Mouse (Mus musculus) WW6 (cell line): ENCODE measurements at regions not wholly inside any gene's neighbourhood (a gene's known extent, or its start where the extent isn't known, plus 50 kb on each side); places are given as distances from the start of the nearest gene placed in this dataset.
A peak's percentile ranks its signal among the peaks of the same experiment; 100 is the strongest.

Experiments used
- DNase-seq: peaks from one replicate; pipeline ENCODE4 v3.0.0-alpha.2; 2013; ENCODE audit warnings: low read depth, low spot score

DNA sequence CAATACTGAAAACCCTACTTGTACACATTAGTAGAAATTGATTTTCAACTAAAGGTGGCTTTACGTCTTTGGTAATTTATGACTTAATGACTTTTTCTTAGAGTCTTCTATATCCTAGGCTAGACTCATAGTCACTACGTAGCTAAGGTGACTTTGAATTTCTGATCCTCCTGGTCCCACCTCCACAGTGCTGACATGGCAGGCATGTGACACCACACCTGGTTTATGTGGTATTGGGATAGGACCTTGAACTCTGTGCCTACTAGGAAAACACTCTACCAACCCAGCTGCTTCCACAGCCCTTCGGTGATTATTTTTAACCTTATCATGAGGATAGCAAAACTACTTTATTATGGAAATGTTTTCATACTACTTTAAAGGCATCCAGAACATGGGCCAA lies 51.5 kb upstream of the D7Ertd443e start:
- no peak for DNase-seq

DNA sequence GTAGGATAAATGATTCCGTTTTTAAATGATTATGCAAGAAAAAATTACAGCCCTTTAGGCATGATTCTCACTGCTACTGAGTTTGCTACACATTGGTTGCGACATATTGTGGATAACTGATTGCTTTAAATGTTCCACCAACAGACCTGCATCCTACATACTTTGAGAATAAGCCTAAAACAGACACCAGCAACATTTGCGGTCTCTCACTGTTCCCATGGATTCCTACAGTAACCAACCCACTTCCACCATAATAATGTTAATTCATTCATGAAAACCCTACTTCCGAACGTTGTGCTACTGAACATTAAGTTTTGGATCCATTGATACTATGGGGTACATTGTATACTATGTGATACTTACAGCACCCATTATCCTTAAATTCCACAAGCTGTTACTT lies 53.8 kb upstream of the D7Ertd443e start:
- no peak for DNase-seq

DNA sequence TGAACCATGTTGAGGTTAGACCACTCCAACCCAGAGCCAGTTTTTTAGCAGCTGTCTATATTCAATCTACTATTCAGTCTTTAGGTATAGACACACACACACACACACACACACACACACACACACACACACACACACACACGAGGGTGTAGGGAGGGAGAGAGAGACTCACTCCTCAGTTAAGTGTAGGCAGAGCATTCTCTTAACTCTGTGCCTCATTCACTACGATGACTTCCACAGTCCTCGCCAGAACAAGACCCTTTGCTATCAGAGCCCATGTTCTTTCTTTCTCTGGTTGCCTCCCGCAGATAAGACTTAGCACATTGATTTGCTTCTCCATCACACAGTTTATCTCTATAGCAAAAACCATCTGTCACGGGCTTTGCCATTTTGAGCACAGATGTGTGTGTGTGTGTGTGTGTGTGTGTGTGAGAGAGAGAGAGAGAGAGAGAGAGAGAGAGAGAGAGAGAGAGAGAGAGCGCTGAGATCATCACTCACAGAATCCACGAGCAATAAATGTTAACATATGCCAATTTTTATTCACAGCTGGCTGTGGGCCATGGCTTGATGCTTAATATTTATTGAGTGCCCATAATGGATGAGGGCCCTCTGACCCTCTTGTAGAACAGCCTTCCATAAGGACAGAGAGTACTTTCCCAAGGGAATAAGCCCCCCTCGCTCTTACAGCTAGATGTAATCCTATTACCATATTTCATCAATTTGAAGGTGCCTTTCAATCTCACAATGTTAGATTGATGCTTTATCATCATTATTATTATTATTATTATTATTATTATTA lies 59.7 kb upstream of the D7Ertd443e start:
- no peak for DNase-seq

DNA sequence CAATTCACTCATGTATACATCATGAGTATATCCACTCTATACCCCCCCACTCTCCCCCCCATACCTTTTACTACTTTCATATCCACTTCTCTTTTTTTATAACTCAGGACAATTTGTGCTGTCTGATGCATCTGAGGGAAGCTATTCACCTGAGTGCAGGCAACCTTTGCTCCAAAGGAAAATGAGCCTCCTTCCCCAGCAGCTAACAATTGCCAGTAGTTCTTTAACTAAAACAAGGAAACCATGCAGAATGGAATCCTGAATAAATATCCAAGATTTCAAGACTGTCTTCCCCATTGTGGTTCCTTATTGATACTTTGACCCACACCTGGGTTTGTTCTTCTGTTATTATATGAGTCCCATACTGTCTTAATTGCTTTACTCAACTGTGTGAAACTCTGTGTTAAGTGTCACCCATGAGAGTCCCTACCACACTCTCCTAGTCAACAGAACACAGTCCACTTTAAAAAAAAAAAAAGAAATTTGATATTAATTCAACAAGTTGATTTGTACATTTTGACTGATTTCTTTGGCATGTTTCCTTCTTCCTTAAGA lies 62.3 kb upstream of the D7Ertd443e start:
- DNase-seq = no peak

DNA sequence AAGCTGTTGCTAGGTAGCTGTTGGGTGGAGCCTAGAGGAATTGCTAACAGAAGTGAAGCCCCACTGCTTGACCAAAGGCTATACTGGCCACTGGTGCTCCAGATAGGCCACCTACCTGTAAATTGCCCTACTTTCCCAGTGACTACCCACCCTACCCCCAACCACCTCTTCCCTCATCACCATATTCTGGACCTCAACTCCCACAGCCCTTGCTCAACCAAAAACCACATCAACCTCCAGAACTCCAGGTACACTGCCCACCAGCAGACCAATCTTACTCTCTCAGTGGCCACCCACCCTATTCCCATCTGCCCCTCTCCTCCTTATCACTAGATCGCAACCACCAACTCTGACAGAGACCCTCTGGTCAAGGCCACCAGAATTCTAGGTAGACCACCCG lies 63.4 kb upstream of the D7Ertd443e start:
- DNase-seq = no peak

DNA sequence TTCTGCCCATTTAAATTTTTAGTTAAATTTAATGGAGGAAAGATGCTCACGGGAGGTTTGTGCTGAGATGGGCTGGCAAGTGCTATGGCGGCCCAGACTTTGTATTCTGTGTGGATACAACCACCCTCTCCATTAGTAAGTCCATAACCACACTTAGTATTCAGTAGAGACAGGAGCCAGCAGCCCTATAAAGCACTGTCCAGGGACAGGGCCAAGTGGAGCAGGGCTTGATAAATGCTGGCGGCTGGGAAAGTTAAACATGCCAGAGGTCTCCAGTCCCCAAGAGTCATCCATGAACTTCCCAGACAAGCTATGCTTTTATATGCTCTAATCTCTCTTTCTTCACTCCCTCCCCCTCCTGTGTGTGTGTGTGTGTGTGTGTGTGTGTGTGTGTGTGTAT lies 77.2 kb upstream of the D7Ertd443e start:
- DNase-seq = no peak

DNA sequence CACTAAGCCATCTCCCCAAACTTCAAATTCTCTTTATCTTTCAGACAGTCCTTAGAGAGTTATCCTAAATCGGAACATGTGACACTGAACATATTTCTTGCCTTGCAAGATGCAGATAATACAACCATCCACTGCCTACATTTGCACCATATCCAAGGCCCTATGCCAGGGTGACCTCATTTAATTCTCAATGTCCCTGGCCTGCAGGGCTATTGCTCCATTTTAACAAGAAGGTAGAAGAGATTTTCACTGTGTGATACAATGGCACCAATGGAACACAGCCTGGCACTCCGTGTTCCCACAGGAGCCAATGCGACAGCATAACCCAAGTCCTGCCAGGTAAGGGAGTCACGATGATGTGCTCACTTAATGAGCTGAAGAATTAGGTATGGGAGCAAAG lies 77.9 kb upstream of the D7Ertd443e start:
- DNase-seq = no peak

DNA sequence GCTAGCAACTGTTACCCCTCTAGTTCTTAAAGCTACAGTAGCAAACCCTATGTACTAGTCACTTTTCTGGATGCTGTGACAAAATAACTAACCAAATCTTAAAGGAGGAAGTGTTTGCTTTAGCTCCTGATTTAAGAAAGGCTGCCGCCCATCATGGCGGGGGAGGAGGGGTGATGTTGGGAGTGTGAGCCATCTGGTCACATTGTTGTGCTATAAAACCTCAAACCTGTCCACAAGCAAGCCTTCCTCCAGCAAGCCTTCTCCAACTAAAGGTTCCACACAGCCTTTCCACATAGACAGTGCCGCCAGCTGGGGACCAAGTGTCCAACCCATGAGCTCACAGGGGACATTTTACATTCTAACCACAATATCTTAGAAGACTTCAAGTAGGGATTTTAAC lies 81.8 kb upstream of the D7Ertd443e start:
- DNase-seq = no peak

DNA sequence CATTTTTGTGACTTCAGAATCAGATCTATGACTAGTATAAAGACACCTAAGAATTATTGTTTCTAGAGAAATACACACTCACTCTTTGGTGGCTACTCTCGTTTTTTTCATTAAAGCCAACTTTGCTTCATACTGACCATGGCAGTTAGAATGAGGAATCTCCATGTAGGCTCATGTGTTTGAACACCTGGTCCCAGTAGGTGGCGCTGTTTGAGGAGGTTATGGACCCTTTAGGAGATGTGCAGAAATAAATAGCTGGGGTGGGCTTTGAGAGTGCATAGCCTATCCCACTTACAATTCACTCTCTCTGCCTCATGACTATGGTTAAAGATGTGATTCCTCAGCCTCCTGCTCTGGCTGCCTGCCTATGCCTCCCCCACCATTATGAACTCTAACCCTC lies 85.8 kb upstream of the D7Ertd443e start:
- DNase-seq = peak; percentile 5

DNA sequence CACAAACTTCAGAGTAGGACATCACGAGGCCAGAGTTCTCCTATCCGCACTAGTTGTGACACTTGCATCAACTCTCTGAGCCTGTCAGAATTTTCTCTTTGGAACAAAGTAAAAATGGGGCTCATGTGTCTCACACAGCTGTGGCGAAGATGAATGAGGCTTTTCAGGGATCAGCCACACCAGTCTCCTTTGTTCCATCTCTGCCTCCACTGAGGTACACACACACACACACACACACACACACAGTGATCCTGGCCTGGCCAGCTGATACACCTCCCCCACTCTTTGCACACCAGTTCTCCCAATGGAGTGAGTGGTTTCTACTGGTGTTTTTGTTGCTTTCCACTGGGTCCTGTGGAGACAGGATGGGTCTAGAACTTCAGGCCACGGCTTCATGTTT lies 105.9 kb upstream of the D7Ertd443e start:
- no peak for DNase-seq

DNA sequence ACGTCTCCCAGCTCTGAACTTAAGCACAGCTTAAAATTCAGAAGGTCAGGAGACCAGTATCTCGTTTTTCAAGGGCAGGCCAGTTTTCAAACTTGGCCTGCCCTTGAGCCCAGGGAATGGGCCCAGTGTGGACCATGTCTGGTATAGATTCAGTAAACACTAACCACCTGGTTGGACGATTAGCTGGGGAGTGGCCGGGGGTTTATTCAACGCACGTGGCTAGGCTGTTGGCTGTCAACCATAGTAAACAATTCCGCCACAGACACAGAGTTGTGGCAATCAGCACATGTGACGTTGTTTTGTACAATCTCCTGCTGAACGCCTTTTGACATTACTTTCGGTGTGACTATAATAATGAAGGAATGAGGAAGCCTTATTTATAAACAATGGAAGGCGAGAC lies 111.8 kb upstream of the D7Ertd443e start:
- no peak for DNase-seq

DNA sequence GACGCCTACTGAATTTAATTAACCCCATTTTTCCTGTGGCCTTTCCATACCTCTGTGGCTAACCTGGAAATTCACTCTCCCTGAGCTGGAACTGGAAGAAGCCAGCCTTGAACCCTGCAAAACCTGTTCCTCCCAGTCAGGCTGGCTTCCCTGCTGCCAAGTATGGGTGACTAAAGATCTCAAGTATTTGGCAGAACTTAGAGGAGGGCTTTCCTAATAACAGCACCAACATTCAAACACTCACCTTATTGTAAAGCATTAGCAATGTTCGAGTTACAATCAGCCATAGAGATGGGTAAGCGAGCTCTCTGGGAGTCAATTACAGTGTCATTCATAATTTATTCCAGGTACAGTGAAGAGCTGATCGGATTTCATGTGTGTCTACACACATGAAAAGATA lies 112.4 kb upstream of the D7Ertd443e start:
- no peak for DNase-seq

DNA sequence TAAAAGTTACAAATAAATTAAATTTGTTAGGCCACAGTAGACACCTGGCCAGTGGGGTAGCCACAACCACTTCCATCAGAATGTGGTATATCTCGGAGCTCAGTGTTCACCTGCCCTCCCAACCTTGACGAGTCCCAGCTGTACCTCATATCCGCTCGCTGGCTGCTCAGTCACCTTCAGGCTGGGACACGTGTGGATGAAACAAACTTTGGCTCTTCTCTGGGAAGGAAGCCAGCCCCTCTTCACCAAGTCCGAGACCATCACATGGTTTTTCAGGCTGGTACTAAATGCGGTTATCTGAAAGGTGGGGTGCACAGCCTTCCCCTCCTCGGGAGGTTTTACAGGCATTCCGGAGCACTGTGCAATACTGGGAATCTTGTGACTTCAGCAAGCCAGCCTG lies 113.3 kb upstream of the D7Ertd443e start:
- DNase-seq = no peak

DNA sequence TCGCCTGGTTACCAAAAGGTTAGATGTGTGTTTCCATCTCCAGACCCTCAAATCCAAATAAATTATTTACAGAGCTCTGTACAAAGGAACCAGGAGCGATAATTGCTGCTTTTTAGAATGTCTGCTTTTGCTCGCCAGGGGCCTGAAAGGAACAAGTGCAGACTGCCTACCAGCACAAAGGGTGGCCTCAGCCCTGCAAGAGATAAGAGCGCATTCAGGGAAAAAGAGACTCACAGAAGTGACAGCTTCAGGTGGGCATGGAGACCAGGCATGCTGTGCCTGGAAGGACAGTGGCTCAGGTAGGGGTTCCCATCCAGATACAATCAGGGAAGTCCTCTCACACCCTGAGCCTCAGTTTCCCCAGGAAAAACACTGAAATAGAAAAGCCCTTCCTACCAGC lies 114.0 kb upstream of the D7Ertd443e start:
- DNase-seq = no peak

DNA sequence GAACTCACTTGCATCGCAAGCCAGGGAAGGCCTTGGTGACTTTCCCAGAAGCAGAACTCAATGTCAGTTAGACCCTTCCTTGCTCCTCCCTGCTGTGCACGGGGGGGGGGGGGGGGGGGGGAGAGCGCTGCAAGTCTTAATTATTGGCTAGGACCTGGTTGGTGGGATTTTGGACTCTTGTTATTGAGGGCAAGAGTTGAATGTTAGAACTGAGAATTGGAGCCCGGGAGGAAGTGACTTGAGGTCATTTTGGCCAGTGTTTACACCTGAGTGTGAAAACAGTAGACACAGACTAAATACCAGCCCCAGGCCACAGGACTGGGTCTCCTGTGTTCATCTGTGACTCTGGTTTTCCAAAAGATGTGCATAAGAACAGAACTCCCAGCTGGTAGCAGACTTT lies 114.7 kb upstream of the D7Ertd443e start:
- DNase-seq = no peak

DNA sequence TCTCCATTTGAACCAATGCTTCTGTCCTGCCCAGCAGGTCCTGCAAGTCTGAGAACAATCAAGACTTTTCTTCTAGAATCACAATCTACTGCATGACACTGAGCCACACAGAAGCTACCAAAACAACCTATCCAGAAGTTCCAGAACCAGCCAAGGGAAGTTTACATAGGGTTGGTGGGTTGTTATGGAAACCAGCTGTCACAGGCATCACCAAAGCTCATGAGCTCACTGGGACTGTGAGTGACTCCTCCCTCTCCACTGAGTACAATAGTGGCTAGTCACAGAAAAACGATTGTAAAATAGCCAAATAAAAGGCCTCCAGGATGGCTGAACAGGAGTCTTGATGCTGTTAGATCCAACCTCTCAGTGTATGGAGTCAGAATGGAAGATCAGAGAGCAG lies 115.6 kb upstream of the D7Ertd443e start:
- DNase-seq = no peak

DNA sequence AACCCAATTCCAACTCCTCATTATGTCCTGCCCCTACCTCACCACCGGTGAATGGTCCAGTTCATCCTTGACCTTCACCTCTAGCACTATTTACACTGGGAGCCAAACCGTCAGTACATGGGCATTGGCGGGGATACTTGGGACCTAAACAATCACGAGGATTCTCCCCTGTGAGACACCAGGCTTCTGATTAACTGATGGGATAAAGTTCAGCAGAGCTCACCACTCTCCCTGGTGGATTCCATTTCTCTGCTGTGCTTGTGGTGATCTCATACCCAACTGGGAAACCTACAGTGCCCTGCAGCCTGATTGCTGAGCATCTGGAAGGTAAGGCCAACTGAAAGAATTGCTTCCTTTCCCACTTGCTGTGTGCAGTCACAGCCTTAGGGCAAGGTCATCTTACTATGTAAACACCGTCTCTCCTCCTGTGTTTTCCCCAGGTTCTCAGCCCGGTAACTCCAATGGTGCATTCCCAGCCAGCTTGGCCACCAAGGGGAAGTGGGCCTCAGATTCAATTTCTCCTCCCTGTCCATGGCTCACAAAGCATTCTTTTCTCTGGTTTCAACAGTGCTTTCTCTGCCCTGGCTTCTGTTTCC lies 125.0 kb upstream of the D7Ertd443e start:
- DNase-seq = no peak

DNA sequence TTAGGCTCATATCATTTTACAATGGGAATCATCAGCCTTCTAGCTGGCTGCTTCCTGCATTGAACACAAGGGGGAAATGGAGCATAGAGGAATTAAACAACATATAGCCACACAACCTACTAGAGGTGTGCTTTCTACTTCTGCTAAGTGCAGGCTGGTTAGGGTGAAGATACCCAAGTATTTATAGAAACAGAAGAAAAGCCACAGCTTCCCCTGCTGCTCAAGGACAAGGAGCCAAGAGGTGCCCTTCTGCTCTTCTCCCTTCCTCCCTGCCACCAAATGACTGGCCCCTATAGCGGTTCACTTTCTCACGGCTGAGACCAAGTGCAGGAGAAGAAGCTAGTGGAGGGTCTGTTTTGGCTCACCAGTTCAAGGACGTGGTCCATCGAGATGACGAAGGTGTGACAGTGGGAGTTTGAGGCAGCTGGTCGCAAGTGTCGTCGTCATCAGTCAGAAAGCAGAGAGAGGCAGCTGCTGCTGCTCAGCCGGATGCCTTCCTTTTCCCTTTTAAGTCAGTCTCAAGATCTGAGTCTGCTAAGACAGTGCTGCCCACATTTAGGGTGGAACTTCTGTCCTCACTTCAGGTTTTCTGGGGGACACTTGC lies 134.0 kb upstream of the D7Ertd443e start:
- DNase-seq = no peak

DNA sequence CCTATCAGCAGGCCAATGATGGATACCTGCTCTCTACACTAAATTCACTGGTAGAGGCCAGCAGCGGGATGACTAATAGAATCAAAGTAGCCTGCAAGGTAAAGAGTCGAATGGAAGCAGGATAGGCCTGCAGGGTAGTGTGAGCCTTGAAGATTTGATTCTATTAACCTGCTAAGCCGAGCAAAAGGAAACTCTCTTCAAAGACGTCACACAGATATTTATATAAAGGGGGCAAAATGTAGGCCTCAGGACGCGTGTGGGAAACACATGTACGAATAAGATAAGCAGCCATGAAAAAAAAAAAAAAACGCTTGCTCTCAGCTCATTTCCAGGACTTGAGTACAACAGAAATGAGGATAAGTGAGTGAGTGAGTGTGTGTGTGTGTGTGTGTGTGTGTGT lies 138.4 kb upstream of the D7Ertd443e start:
- DNase-seq = no peak

DNA sequence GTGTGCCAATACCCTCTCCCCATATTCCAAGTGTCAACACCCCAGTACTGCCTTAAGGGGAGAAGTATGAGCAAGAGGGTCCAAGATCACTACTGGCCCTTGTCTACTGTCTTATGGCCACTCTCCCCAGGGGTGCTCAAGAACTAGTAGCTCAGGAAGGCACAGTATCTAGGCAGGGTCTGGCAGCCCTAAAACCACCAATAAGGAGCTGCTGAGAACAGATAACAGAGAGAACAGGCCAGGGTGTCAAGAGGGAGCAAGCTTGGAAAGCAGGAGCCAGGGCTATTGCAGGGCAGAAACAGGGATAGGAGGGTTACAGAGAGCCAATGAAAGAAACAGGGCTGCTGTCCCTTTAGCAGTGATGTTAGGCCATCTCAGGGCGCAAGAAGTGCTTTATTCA lies 139.6 kb upstream of the D7Ertd443e start:
- DNase-seq = no peak

DNA sequence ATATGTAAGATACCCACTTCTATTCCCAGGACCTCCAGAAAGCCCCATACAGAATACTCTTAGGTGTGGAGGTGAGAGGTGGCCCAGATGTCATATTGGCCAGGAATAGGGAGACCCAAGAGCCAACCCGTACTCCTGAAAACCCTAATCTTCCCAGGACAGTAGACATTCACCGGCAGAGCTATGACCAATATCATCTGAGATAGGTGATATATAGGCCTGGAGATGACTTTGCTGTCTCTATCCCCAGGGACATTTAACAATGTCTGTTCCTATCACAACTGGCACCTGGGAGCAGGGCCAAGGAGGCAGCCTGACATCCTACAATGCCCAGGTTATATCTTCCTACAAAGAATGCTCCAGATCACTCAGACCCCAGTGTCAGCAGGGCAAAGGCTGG lies 140.0 kb upstream of the D7Ertd443e start:
- no peak for DNase-seq

DNA sequence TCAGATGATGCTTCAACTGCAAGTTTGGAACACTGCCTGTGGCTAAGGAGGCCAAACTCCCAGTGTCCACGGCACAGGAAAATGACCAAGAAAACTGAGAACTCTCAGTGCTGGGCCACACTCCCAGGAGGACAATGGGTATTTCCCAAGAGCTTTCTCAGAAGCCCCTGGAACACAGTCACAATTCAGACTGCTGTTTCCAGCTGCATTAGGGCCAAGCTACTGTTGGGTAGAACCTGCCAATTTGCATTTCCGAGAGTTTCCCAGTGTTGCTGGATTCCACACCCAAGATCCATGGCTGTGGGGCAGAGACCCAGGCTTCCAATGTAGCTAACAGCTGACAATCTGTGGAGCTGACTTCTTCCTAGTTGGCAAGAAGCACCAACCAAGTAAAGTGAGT lies 141.9 kb upstream of the D7Ertd443e start:
- no peak for DNase-seq

DNA sequence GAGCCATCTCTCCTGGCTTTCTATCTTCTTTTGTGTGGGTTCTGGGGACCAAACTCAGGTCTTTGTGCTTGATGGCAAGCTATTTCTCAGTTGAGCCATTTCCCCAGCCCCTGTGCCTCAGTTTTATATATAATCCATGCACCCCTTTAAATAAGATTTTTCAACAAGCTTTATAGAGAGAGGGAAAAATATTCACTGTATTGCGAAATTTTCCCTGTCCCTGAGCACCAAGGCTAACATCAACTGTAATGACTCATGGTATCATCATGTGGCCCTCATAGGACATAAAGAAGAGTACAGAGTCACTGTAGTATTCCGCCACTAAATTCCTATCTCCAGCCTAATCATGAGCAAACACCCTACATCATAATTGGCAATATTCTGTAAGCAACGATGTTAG lies 142.4 kb upstream of the Dock1 start:
- no peak for DNase-seq
